Mouse (Mus musculus) CH12.LX (cell line): Measurements from ENCODE around the gene Atpaf1. TPM values are rescaled to one million over a fixed set of nuclear protein-coding genes. Genes with fewer than 3 reads are reported as not detected.

Experiments used
- DNase-seq: peaks from one replicate; pipeline ENCODE4 v3.0.0-alpha.2; 2013; ENCODE audit errors: extremely low read depth
- H3K27ac ChIP-seq: 2 replicates; pipeline ENCODE4 v1.5.1; 2012; ENCODE audit warnings: low read depth, mild to moderate bottlenecking, control low read depth, moderate library complexity; ENCODE audit not compliant: insufficient read depth
- H3K27me3 ChIP-seq: replicated peaks from 2 replicates; pipeline ENCODE3; 2012; ENCODE audit warnings: inconsistent platforms
- H3K36me3 ChIP-seq, 2 experiments: replicated peaks in 1 of 2; 2 replicates each; pipeline versions ENCODE3 to v1.6.1; 2012; ENCODE audit warnings: inconsistent platforms in 1 of 2, low read length in 1 of 2, mild to moderate bottlenecking in 1 of 2, mixed read lengths in 1 of 2, moderate library complexity in 1 of 2; ENCODE audit not compliant: control insufficient read depth in 1 of 2, insufficient read depth in 1 of 2
- H3K4me1 ChIP-seq, 2 experiments: 2 replicates each; pipeline ENCODE4 v1.6.1; 2012; ENCODE audit warnings: inconsistent platforms in 1 of 2, moderate library complexity in 1 of 2; ENCODE audit not compliant: insufficient read depth in 2 of 2, control insufficient read depth in 1 of 2
- H3K4me2 ChIP-seq: 2 replicates; pipeline ENCODE4 v1.6.1; 2012; ENCODE audit warnings: low read depth, mild to moderate bottlenecking, control low read depth; ENCODE audit not compliant: poor library complexity, insufficient read depth, severe bottlenecking
- H3K4me3 ChIP-seq, 3 experiments: fragments of 150-350 bp in 1 of 3; sonication (generic) in 1 of 3; replicated peaks in 1 of 3; 2 replicates each; pipeline versions ENCODE3 to v1.5.1; 2011 to 2012; ENCODE audit warnings: low read depth in 2 of 3, low read length in 2 of 3, mild to moderate bottlenecking in 2 of 3, moderate library complexity in 2 of 3, control low read depth in 1 of 3, improper control_type of control experiment in 1 of 3, inconsistent platforms in 1 of 3, mixed read lengths in 1 of 3; ENCODE audit not compliant: poor library complexity in 1 of 3
- H3K79me2 ChIP-seq: replicated peaks from 2 replicates; pipeline ENCODE4 v1.6.1; 2012; ENCODE audit warnings: mild to moderate bottlenecking, moderate library complexity; ENCODE audit not compliant: control insufficient read depth, poor library complexity, insufficient read depth, severe bottlenecking; ENCODE audit errors: extremely low read depth
- H3K9ac ChIP-seq: 2 replicates; pipeline ENCODE4 v1.6.1; 2012; ENCODE audit warnings: low read depth, mild to moderate bottlenecking, control low read depth, moderate library complexity; ENCODE audit not compliant: insufficient read depth
- H3K9me3 ChIP-seq: replicated peaks from 2 replicates; pipeline ENCODE3; 2012; ENCODE audit warnings: low read length, inconsistent platforms, mixed read lengths
- BHLHE40 ChIP-seq: IDR thresholded peaks from 2 replicates; pipeline ENCODE4 v1.6.1; 2011; ENCODE audit warnings: mild to moderate bottlenecking, low read depth, low read length, improper control_type of control experiment
- CHD1 ChIP-seq: IDR thresholded peaks from 2 replicates; pipeline ENCODE4 v1.6.1; 2012; ENCODE audit warnings: low read depth, low read length, improper control_type of control experiment, inconsistent platforms
- CHD2 ChIP-seq: IDR thresholded peaks from 2 replicates; pipeline ENCODE4 v1.6.1; 2011; ENCODE audit warnings: low read length, improper control_type of control experiment
- CTCF ChIP-seq, 2 experiments: IDR thresholded peaks in 1 of 2; conservative IDR thresholded peaks in 1 of 2; 2 replicates each; pipeline ENCODE4 v1.5.1; 2011 to 2012; ENCODE audit warnings: low read depth in 2 of 2, low read length in 2 of 2, improper control_type of control experiment in 1 of 2, inconsistent platforms in 1 of 2, mild to moderate bottlenecking in 1 of 2, moderate library complexity in 1 of 2
- ETS1 ChIP-seq: conservative IDR thresholded peaks from 2 replicates; pipeline ENCODE4 v1.6.1; 2012; ENCODE audit warnings: low read depth, mild to moderate bottlenecking, inconsistent platforms, low read length, improper control_type of control experiment, moderate library complexity
- IRF4 ChIP-seq: IDR thresholded peaks from 2 replicates; pipeline ENCODE4 v1.6.1; 2014; ENCODE audit warnings: low read depth, mild to moderate bottlenecking, inconsistent platforms, low read length, improper control_type of control experiment
- JUND ChIP-seq: conservative IDR thresholded peaks from 2 replicates; pipeline ENCODE4 v1.6.1; 2011; ENCODE audit warnings: low read depth, low read length, improper control_type of control experiment
- MAFK ChIP-seq: IDR thresholded peaks from 2 replicates; pipeline ENCODE4 v1.6.1; 2011; ENCODE audit warnings: low read length, improper control_type of control experiment; ENCODE audit not compliant: insufficient replicate concordance
- MAZ ChIP-seq: IDR thresholded peaks from 2 replicates; pipeline ENCODE4 v1.6.1; 2012; ENCODE audit warnings: low read depth, mild to moderate bottlenecking, inconsistent platforms, low read length, improper control_type of control experiment, moderate library complexity
- MXI1 ChIP-seq: IDR thresholded peaks from 2 replicates; pipeline ENCODE4 v1.6.1; 2011; ENCODE audit warnings: mild to moderate bottlenecking, low read depth, low read length, improper control_type of control experiment
- NELFE ChIP-seq: IDR thresholded peaks from 2 replicates; pipeline ENCODE4 v1.6.1; 2011; ENCODE audit warnings: low read depth, low read length, improper control_type of control experiment
- NRF1 ChIP-seq: IDR thresholded peaks from 2 replicates; pipeline ENCODE4 v1.6.1; 2014; ENCODE audit warnings: low read depth, mild to moderate bottlenecking, inconsistent platforms, low read length, improper control_type of control experiment, moderate library complexity
- PAX5 ChIP-seq: IDR thresholded peaks from 2 replicates; pipeline ENCODE4 v1.6.1; 2012; ENCODE audit warnings: low read length, inconsistent platforms, mixed read lengths
- POLR2A ChIP-seq: IDR thresholded peaks from 2 replicates; pipeline ENCODE4 v1.6.1; 2011; ENCODE audit warnings: low read depth, mild to moderate bottlenecking, improper control_type of control experiment, low read length
- POLR2AphosphoS2 ChIP-seq: IDR thresholded peaks from 2 replicates; pipeline ENCODE4 v1.6.1; 2011; ENCODE audit warnings: low read depth, low read length, improper control_type of control experiment
- RAD21 ChIP-seq: IDR thresholded peaks from 2 replicates; pipeline ENCODE4 v1.6.1; 2011; ENCODE audit warnings: low read depth, mild to moderate bottlenecking, low read length, improper control_type of control experiment, moderate library complexity
- RCOR1 ChIP-seq: conservative IDR thresholded peaks from 2 replicates; pipeline ENCODE4 v1.6.1; 2012; ENCODE audit warnings: low read depth, mild to moderate bottlenecking, inconsistent platforms, low read length, improper control_type of control experiment
- SIN3A ChIP-seq: IDR thresholded peaks from 2 replicates; pipeline ENCODE4 v1.6.1; 2012; ENCODE audit warnings: low read length, improper control_type of control experiment, inconsistent platforms
- TCF12 ChIP-seq: IDR thresholded peaks from 2 replicates; pipeline ENCODE4 v1.6.1; 2014; ENCODE audit warnings: low read depth, mild to moderate bottlenecking, inconsistent platforms, low read length, improper control_type of control experiment
- UBTF ChIP-seq: IDR thresholded peaks from 2 replicates; pipeline ENCODE4 v1.6.1; 2012; ENCODE audit warnings: low read depth, mild to moderate bottlenecking, inconsistent platforms, low read length, improper control_type of control experiment, moderate library complexity
- ZKSCAN1 ChIP-seq: IDR thresholded peaks from 2 replicates; pipeline ENCODE4 v1.6.1; 2012; ENCODE audit warnings: low read depth, inconsistent platforms, low read length, improper control_type of control experiment, borderline replicate concordance
- ZNF384 ChIP-seq: IDR thresholded peaks from 2 replicates; pipeline ENCODE4 v1.6.1; 2012; ENCODE audit warnings: low read depth, low read length, improper control_type of control experiment, inconsistent platforms
- dilution Hi-C: fragments of 300-500 bp; cut with MboI; formaldehyde crosslinking; loops from 2 replicates; pipeline ENCODE4 v1.14.3; 2020; ENCODE audit warnings: low sequenced_read_pairs; ENCODE audit not compliant: extremely low pct_unique_long_range_greater_than_20kb, extremely low pct_ligation_motif_present
- in situ Hi-C: fragments of 300-500 bp; cut with MboI; formaldehyde crosslinking; loops from 3 replicates; pipeline ENCODE4 v1.14.3; 2019; ENCODE audit warnings: low sequenced_read_pairs, low pct_ligation_motif_present, low pct_unique_long_range_greater_than_20kb, mixed read lengths
- polyA plus RNA-seq: library from polyadenylated mRNA; unstranded; fragments of >175 nt; gene quantifications from 2 replicates; pipeline ENCODE4 v1.2.1, GENCODE M21; 2012; ENCODE audit warnings: low read depth; ENCODE audit not compliant: insufficient read length
- total RNA-seq, 2 experiments: library from RNA; depleted of rRNA; stranded (reverse); fragments of 300-350 nt in 1 of 2; fragments of >200 nt in 1 of 2; gene quantifications; 2 replicates each; pipeline ENCODE4 v1.2.3; 2012 to 2014

Atpaf1 gene
- total and polyA plus RNA-seq, 3 experiments = 24.3 to 36.3 (median 27.7) TPM

DNA sequence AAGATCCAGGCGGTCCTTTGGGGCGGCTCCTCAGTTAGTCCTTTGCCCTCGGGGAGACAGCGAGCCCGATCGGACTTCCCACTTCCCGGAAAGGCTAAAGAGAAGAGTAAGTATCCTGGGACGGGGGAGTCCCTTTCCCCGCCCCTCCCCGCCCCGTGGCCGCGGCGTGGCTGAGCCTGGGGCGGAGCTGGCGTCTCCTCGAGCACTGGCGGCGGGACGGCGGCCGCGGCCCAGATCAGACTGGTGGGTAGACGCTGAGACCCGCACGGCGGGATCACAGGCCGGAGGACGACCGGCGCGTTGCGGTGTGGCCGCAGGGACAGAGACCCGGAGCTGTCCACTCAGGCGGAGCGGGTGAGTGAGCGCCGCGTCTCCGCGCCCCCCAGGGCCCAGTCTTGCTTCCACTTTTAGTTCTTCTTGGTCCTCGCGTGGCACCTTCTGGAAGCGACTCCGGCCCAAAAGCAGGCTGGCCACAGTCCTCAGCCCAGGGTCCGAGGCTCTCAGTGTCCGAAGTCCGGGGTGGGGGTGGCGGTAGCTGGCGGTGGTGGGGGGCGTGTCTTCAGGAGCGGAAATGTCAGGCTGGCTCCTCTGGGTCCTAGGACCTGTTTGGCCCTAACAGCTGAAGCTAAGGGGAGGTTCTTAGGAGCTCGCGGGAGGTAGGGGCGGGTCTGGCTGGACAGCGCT is 43.4 kb downstream of the Atpaf1 start, which contains the start of gene Mob3c (continued):
- TF ChIP-seq NELFE = 0 out of 2 replicates have a peak, but pooled peaks have one; percentile 25
- TF ChIP-seq NRF1 = 0 out of 2 replicates have a peak, but pooled peaks have one; percentile 31

- Histone ChIP-seq H3K9ac (peak overlapping the region; percentile 11; the same call in 1 of the 2 replicates), H3K27ac (no peak overlapping the region), H3K4me1 (peaks cover 7 to 68% of the 10 kb centered on the region in 2 experiments), H3K9me3 (no peaks in the 10 kb centered on the region), H3K27me3 (no peaks in the 10 kb centered on the region), H3K4me2 (peak overlapping the region; percentile 73), H3K36me3 (peaks cover 30 to 43% of the 10 kb centered on the region in 2 experiments), H3K79me2 (peaks cover 7% of the 10 kb centered on the region; the same call in 1 of the 2 replicates), H3K4me3 (peak overlapping the region; percentile 64 to 94 (median 91))
- dilution Hi-C loops (no loop called here), in situ Hi-C loops (loop anchor here (10.0 kb wide), 1 partner anchor 84 kb away; no protein-coding TSS in a partner anchor)
- DNase-seq = no peak
- TF ChIP-seq ZNF384 (no peak), PAX5 (no peak), SIN3A (no peak), JUND (no peak), TCF12 (no peak), ZKSCAN1 (no peak), MXI1 (no peak), CHD1 (no peak), UBTF (no peak), BHLHE40 (no peak), IRF4 (no peak), POLR2AphosphoS2 (no peak), RCOR1 (no peak), POLR2A (no peak), MAFK (no peak), RAD21 (no peak), ETS1 (no peak), CTCF (conservative IDR thresholded peaks at IDR 0.05 in 1 of 2, IDR thresholded peaks at IDR 0.05 in 1 of 2; ENCODE audit: low read depth in 2 of 2, low read length in 2 of 2) (no peak), CHD2 (no peak), MAZ (no peak)
Measured at GRCm38 (mm10) chr4:115828572-115828902, 43.9 kb downstream of the Atpaf1 start.
